Mouse (Mus musculus): ENCODE data around the gene Tomm34. TPM values are rescaled to one million over a fixed set of nuclear protein-coding genes. Genes with fewer than 3 reads are reported as not detected.

Gene Tomm34
- polyA plus RNA-seq, 1 experiment: 39.4 TPM

DNA sequence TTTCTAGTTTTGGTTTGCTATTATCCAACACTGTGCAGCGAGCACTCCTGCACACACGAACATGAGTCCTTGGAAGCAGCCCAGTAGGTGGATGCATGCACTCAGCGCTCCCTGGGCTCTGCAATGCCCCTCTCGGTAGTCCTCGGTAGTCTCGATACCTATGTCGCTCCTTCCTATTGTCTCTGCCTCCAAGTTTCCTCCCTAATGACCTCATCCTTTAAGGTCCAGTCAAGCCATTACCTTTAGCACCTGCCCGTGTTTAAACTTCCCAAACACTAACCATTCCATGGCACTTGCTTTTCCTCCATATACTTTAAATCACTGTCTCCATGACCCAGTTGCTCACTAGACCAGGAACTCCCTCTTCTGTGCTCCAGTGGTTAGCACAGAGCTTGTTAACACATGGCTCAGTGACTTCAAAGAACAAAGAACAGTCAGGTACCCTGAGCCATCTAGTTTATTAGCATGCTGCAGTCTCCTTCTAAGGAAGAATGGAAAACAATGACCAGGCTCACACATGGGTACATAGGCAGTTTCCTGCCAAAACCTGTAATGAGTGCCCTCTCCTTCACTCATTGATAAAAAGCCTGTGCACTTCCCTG, 11.2 kb downstream of the Tomm34 start:
- Histone ChIP-seq H3K4me1 (ENCODE audit: control insufficient read depth, insufficient read depth, insufficient read length, low read length) (no peaks in the 10 kb centered on the region), H3K4me3 (ENCODE audit: low read depth, low read length) (no peak overlapping the region), H3K27me3 (ENCODE audit: control insufficient read depth, insufficient read depth, low read length) (no peaks in the 10 kb centered on the region), H3K27ac (ENCODE audit: insufficient read depth, low read depth, low read length) (no peak overlapping the region), H3K36me3 (ENCODE audit: control insufficient read depth, insufficient read depth, low read length) (peaks cover 71% of the 10 kb centered on the region)
- TF ChIP-seq POLR2A (IDR thresholded peaks at IDR 0.05; ENCODE audit: low read depth, low read length) (no peak), CTCF (IDR thresholded peaks at IDR 0.05; ENCODE audit: extremely low read depth, insufficient read length, insufficient replicate concordance, low read depth, low read length) (no peak)
- WGBS: 88% methylated on average over 8 of the region's 8 CpGs

DNA sequence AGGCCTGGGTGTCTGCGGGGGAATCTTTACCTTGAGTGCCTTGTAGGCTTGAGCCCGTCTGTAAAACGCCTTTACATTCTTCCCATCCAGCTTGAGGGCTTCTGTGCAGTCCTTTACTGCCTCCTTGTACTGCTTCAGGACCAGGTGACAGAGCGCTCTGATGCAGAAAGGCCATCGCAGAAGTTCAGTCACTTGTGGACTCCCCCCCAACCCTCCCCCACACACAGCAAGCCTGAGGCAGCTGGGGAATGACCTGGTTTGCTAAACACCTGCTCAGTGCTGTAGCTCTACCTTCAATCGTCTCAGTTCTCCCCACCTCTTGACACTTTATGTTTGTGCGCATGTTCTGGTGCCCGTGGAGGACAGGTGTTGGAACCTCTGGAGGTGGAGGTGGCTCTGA, 16.3 kb downstream of the Tomm34 start:
- no peaks in the 10 kb centered on the region for H3K27me3 ChIP-seq (ENCODE audit: control insufficient read depth, insufficient read depth, low read length)
- H3K36me3 ChIP-seq (ENCODE audit: control insufficient read depth, insufficient read depth, low read length): peaks cover 57% of the 10 kb centered on the region
- H3K4me3 ChIP-seq (ENCODE audit: low read depth, low read length): no peak overlapping the region
- H3K4me1 ChIP-seq (ENCODE audit: control insufficient read depth, insufficient read depth, insufficient read length, low read length): no peaks in the 10 kb centered on the region
- TF ChIP-seq CTCF (IDR thresholded peaks at IDR 0.05; ENCODE audit: extremely low read depth, insufficient read length, insufficient replicate concordance, low read depth, low read length): no peak
- no peak for TF ChIP-seq POLR2A (IDR thresholded peaks at IDR 0.05; ENCODE audit: low read depth, low read length)
- H3K27ac ChIP-seq (ENCODE audit: insufficient read depth, low read depth, low read length): no peak overlapping the region
- 82% methylated on average over 8 of the region's 8 CpGs for WGBS

DNA sequence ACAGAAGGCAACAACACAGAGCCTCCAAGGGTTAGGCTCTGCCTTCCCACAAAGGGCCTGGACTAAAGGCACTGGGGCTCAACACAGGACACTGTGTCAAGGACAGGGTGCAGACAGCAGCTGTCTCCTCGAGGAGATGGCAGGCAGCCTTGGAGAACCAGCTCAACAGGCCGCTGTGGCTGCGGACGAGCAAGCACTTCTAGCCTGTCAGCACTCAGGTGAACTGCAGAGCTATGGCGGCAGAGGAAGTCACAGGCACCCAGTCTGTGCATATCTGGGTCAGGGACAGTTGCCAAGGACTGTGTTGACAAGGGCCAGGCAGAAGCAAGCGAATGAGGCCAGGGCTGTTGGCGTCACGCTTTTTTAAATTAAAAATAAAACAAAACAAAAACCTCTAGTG, 17.2 kb downstream of the Tomm34 start:
- Histone ChIP-seq H3K4me3 (ENCODE audit: low read depth, low read length) (no peak overlapping the region), H3K36me3 (ENCODE audit: control insufficient read depth, insufficient read depth, low read length) (peaks cover 49% of the 10 kb centered on the region), H3K4me1 (ENCODE audit: control insufficient read depth, insufficient read depth, insufficient read length, low read length) (no peaks in the 10 kb centered on the region), H3K27me3 (ENCODE audit: control insufficient read depth, insufficient read depth, low read length) (no peaks in the 10 kb centered on the region), H3K27ac (ENCODE audit: insufficient read depth, low read depth, low read length) (no peak overlapping the region)
- WGBS: 71% methylated on average over 8 of the region's 8 CpGs
- TF ChIP-seq POLR2A (IDR thresholded peaks at IDR 0.05; ENCODE audit: low read depth, low read length) (no peak), CTCF (IDR thresholded peaks at IDR 0.05; ENCODE audit: extremely low read depth, insufficient read length, insufficient replicate concordance, low read depth, low read length) (no peak)

DNA sequence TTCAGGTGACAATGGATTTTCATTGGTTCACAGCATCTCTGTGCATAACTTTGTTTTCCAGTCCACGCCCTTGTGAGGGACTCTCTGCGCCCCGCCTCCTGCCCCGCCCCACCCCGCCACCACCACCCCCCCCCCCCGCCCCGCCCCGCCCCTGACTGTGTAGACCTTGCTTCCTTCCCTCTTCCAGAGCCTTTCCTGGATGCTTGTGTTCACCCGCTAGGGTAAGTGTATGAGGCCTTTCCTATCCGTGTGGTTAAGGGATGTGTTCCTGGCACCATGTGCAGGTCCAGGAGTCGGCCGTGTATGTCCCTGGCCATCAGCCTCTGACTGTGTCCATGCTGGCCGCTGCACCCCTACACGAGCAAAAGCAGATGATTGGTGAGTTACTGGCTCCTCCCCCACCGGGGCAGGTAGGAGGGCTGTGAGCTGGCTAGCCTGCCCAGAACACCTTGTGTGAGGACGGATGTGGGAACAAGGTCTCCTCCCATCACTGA, 23.7 kb downstream of the Tomm34 start:
- Histone ChIP-seq H3K4me1 (ENCODE audit: control insufficient read depth, insufficient read depth, insufficient read length, low read length) (no peaks in the 10 kb centered on the region), H3K4me3 (ENCODE audit: low read depth, low read length) (peak overlapping the region; percentile 58), H3K27me3 (ENCODE audit: control insufficient read depth, insufficient read depth, low read length) (no peaks in the 10 kb centered on the region), H3K36me3 (ENCODE audit: control insufficient read depth, insufficient read depth, low read length) (peaks cover 2% of the 10 kb centered on the region; the same call in 1 of the 2 replicates), H3K27ac (ENCODE audit: insufficient read depth, low read depth, low read length) (no peak overlapping the region)
- TF ChIP-seq POLR2A (IDR thresholded peaks at IDR 0.05; ENCODE audit: low read depth, low read length) (no peak), CTCF (IDR thresholded peaks at IDR 0.05; ENCODE audit: extremely low read depth, insufficient read length, insufficient replicate concordance, low read depth, low read length) (no peak)
- 2% methylated on average over 14 of the region's 16 CpGs for WGBS

DNA sequence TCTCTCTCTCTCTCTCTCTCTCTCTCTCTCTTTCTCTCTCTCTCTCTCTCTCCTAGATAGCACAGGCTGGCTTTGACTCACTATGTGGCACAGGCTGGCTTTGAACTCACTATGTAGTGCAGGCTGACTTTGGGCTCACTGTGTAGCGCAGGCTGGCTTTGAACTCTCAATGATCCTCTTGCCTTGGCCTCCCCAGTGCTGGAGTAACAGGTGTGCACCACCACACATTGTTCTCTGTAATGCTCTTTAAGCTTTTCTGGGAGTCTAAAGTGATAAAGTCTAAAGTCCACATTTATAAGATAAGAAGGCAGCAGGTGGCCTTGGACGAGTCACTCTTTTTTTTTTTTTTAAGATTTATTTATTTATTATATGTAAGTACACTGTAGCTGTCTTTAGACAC, 29.4 kb downstream of the Tomm34 start:
- H3K27me3 ChIP-seq (ENCODE audit: control insufficient read depth, insufficient read depth, low read length): no peaks in the 10 kb centered on the region
- no peak overlapping the region for H3K4me3 ChIP-seq (ENCODE audit: low read depth, low read length)
- TF ChIP-seq CTCF (IDR thresholded peaks at IDR 0.05; ENCODE audit: extremely low read depth, insufficient read length, insufficient replicate concordance, low read depth, low read length): no peak
- no peak for TF ChIP-seq POLR2A (IDR thresholded peaks at IDR 0.05; ENCODE audit: low read depth, low read length)
- H3K36me3 ChIP-seq (ENCODE audit: control insufficient read depth, insufficient read depth, low read length): no peaks in the 10 kb centered on the region
- H3K27ac ChIP-seq (ENCODE audit: insufficient read depth, low read depth, low read length): no peak overlapping the region
- 30% methylated on average over 2 of the region's 2 CpGs for WGBS
- peaks cover 8% of the 10 kb centered on the region for H3K4me1 ChIP-seq (ENCODE audit: control insufficient read depth, insufficient read depth, insufficient read length, low read length)

DNA sequence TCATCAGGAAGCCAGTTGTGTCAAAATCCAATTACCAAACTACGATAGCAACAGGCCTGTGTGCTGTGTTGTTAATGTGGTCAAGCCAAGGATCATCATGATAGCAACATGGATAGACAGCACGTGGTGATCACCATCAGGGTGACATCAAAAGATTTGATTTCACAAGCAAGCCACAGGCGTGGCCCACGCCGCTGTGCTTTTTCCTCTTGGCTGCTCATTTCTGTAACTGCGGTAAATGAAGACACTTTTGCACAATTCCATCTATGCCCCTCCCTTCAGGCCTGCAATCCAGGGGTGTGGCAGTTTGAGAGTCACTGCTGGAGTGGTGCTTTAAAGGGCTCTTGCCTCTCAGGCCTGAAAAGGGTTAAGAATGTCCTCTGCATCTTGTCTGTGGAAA, 30.0 kb downstream of the Tomm34 start:
- Histone ChIP-seq H3K36me3 (ENCODE audit: control insufficient read depth, insufficient read depth, low read length) (no peaks in the 10 kb centered on the region), H3K27ac (ENCODE audit: insufficient read depth, low read depth, low read length) (no peak overlapping the region), H3K4me3 (ENCODE audit: low read depth, low read length) (no peak overlapping the region), H3K27me3 (ENCODE audit: control insufficient read depth, insufficient read depth, low read length) (no peaks in the 10 kb centered on the region), H3K4me1 (ENCODE audit: control insufficient read depth, insufficient read depth, insufficient read length, low read length) (peaks cover 8% of the 10 kb centered on the region)
- TF ChIP-seq CTCF (IDR thresholded peaks at IDR 0.05; ENCODE audit: extremely low read depth, insufficient read length, insufficient replicate concordance, low read depth, low read length) (no peak), POLR2A (IDR thresholded peaks at IDR 0.05; ENCODE audit: low read depth, low read length) (no peak)
- 67% methylated on average over 6 of the region's 6 CpGs for WGBS

DNA sequence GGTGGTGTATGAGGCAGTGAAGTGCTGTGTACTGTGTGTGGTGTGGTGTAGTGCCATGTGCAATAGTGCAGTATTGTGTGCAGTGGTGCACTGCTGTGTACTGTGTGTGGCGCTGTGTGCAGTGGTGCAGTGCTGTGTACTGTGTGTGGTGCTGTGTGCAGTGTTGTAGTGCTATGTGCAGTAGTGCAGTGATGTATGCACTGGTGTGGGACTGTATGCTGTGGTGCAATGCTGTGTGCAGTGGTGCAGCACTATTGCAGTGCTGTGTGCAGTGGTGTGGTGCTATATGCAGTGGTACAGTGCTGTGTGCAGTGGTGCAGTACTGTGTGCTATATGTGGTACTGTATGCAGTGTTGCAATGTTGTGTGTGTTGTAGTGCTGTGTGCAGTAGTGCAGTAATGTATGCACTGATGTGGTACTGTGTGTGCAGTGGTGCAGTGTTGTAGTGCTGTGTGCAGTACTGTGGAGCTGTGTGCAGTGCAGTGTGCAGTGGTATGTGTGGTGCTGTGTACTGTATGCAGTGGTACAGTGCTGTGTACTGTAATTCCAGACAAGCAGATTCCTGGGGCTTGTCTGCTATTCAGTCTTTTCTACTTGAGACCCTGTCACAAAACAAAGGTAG, 32.5 kb downstream of the Tomm34 start:
- H3K4me1 ChIP-seq (ENCODE audit: control insufficient read depth, insufficient read depth, insufficient read length, low read length): peaks cover 8% of the 10 kb centered on the region
- no peak overlapping the region for H3K4me3 ChIP-seq (ENCODE audit: low read depth, low read length)
- TF ChIP-seq CTCF (IDR thresholded peaks at IDR 0.05; ENCODE audit: extremely low read depth, insufficient read length, insufficient replicate concordance, low read depth, low read length): no peak
- no peak for TF ChIP-seq POLR2A (IDR thresholded peaks at IDR 0.05; ENCODE audit: low read depth, low read length)
- WGBS: 92% methylated on average over 1 of the region's 1 CpGs
- no peak overlapping the region for H3K27ac ChIP-seq (ENCODE audit: insufficient read depth, low read depth, low read length)
- no peaks in the 10 kb centered on the region for H3K36me3 ChIP-seq (ENCODE audit: control insufficient read depth, insufficient read depth, low read length)
- no peaks in the 10 kb centered on the region for H3K27me3 ChIP-seq (ENCODE audit: control insufficient read depth, insufficient read depth, low read length)
